Mouse (Mus musculus) limb, embryonic 15.5 days (tissue): Measurements from ENCODE around the gene Cog3. TPM values are rescaled to one million over a fixed set of nuclear protein-coding genes. Genes with fewer than 3 reads are reported as not detected.

Experiments used
- ATAC-seq: fragments of 200-750 bp; cut with Nextera tagmentation; 2 replicates; pipeline ENCODE4 v1.8.0; 2017; ENCODE audit warnings: low read depth, moderate TSS enrichment; ENCODE audit not compliant: insufficient number of reproducible peaks, low FRiP score, low TSS enrichment
- H3K27ac ChIP-seq: fragments of 300-500 bp; sonication (generic); 2 replicates; pipeline ENCODE4 v1.5.1; 2015; ENCODE audit warnings: moderate library complexity, mild to moderate bottlenecking, inconsistent platforms
- H3K27me3 ChIP-seq: fragments of 300-500 bp; sonication (generic); 2 replicates; pipeline ENCODE4 v1.6.1; 2015; ENCODE audit warnings: inconsistent platforms
- H3K36me3 ChIP-seq: fragments of 300-500 bp; sonication (generic); 2 replicates; pipeline ENCODE4 v1.6.1; 2015; ENCODE audit warnings: inconsistent platforms
- H3K4me1 ChIP-seq: fragments of 300-500 bp; sonication (generic); 2 replicates; pipeline ENCODE4 v1.6.1; 2015; ENCODE audit warnings: inconsistent platforms
- H3K4me2 ChIP-seq: fragments of 300-500 bp; sonication (generic); 2 replicates; pipeline ENCODE4 v1.6.1; 2015; ENCODE audit warnings: mild to moderate bottlenecking, inconsistent platforms
- H3K4me3 ChIP-seq: fragments of 300-500 bp; sonication (generic); 2 replicates; pipeline ENCODE4 v1.5.1; 2015; ENCODE audit warnings: mild to moderate bottlenecking, inconsistent platforms
- H3K9ac ChIP-seq: fragments of 300-500 bp; sonication (generic); 2 replicates; pipeline ENCODE4 v1.6.1; 2015; ENCODE audit warnings: inconsistent platforms
- H3K9me3 ChIP-seq: fragments of 300-500 bp; sonication (generic); 2 replicates; pipeline ENCODE4 v1.6.1; 2016; ENCODE audit warnings: inconsistent platforms
- WGBS: fragments of 180-500 bp; shearing (Covaris S2); methylation state at CpG from one replicate; pipeline ENCODE4 v1.1.7; 2015; 5-methylcytosine and 5-hydroxymethylcytosine counted together
- polyA plus RNA-seq: library from polyadenylated mRNA; unstranded; fragments of >200 nt; fragmentation: Nextera tagmentation; extraction: Ambion mirVana; gene quantifications from 2 replicates; pipeline ENCODE4 v1.2.1, GENCODE M21; 2015

Gene Cog3
- polyA plus RNA-seq, 1 experiment from 2014 or later, result 22.3 TPM

GRCm38 (mm10) chr14:75720121-75720520 is 34.2 kb downstream of the Cog3 start:
- no peak for ATAC-seq

GRCm38 (mm10) chr14:75716410-75716809 is 37.9 kb downstream of the Cog3 start:
- Histone ChIP-seq H3K4me3 (no peak overlapping the region), H3K9ac (no peak overlapping the region), H3K9me3 (no peaks in the 10 kb centered on the region), H3K36me3 (peaks cover 80% of the 10 kb centered on the region), H3K4me1 (no peaks in the 10 kb centered on the region), H3K27me3 (no peaks in the 10 kb centered on the region), H3K27ac (no peak overlapping the region), H3K4me2 (no peak overlapping the region)
- ATAC-seq, result no peak
- 90% methylated on average over 4 of the region's 4 CpGs for WGBS

More at GRCm38 (mm10) chr14:75720121-75720520, 34.2 kb downstream of the Cog3 start:
- H3K4me1 ChIP-seq, result no peaks in the 10 kb centered on the region
- H3K9me3 ChIP-seq, result no peaks in the 10 kb centered on the region
- H3K27ac ChIP-seq, result no peak overlapping the region
- no peaks in the 10 kb centered on the region for H3K27me3 ChIP-seq
- 92% methylated on average over 5 of the region's 5 CpGs for WGBS
- no peak overlapping the region for H3K4me3 ChIP-seq
- peaks cover 78% of the 10 kb centered on the region for H3K36me3 ChIP-seq
- H3K9ac ChIP-seq, result no peak overlapping the region
- no peak overlapping the region for H3K4me2 ChIP-seq

DNA sequence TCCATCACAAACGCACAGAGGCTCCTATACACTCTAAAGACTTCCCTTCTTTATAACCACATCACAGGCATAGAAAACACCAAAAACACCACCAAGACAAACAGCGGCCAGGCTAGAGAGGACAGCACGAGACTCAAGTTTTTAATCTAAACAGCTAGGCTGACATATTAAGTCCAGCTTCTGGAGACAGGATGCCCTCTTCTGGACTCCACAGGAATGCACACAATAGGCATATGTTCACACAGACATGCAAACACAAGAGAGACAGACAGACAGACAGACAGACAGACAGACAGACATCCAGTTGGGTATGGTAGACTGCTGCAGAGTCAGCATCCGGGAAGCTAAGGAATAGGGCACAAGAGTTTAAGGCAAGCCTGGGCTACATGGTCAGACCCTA is 40.7 kb downstream of the Cog3 start:
- no peak overlapping the region for H3K9ac ChIP-seq
- H3K27ac ChIP-seq, result no peak overlapping the region
- no peak overlapping the region for H3K4me2 ChIP-seq
- ATAC-seq, result no peak
- peaks cover 85% of the 10 kb centered on the region for H3K36me3 ChIP-seq
- WGBS, result 83% methylated on average over 4 of the region's 4 CpGs
- H3K4me1 ChIP-seq, result no peaks in the 10 kb centered on the region
- no peak overlapping the region for H3K4me3 ChIP-seq
- H3K27me3 ChIP-seq, result no peaks in the 10 kb centered on the region
- no peaks in the 10 kb centered on the region for H3K9me3 ChIP-seq

- Histone ChIP-seq H3K4me3 (no peak overlapping the region), H3K27me3 (no peaks in the 10 kb centered on the region), H3K4me1 (no peaks in the 10 kb centered on the region), H3K36me3 (peaks cover 82% of the 10 kb centered on the region), H3K9ac (no peak overlapping the region), H3K4me2 (no peak overlapping the region), H3K27ac (no peak overlapping the region), H3K9me3 (no peaks in the 10 kb centered on the region)
- no peak for ATAC-seq
- WGBS, result 66% methylated on average over 5 of the region's 5 CpGs
Observed at GRCm38 (mm10) chr14:75712687-75713086, 41.6 kb downstream of the Cog3 start.

GRCm38 (mm10) chr14:75711731-75712130 is 42.6 kb downstream of the Cog3 start:
- H3K4me1 ChIP-seq, result no peaks in the 10 kb centered on the region
- no peak overlapping the region for H3K27ac ChIP-seq
- no peak overlapping the region for H3K4me2 ChIP-seq
- no peaks in the 10 kb centered on the region for H3K9me3 ChIP-seq
- 96% methylated on average over 3 of the region's 3 CpGs for WGBS
- H3K9ac ChIP-seq, result no peak overlapping the region
- ATAC-seq, result no peak
- no peak overlapping the region for H3K4me3 ChIP-seq
- no peaks in the 10 kb centered on the region for H3K27me3 ChIP-seq
- H3K36me3 ChIP-seq, result peaks cover 78% of the 10 kb centered on the region

DNA sequence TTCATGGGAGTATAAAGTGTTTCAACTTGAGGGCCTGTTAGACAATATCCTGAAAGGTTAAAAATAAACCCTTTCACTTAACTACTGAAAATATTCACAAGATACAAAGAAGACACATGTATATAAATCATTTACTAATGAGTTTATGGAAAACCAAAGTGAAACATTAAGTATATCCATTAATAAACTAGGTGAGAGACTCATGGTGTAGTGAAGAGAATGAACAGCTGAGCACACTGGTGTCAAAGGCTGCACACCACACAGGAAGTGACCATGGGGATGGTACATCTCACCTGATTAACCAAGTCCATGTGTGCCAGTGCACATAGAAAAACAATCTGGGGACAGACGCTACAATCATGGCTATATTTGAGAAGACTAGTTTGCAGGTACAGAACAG is 45.3 kb downstream of the Cog3 start:
- no peak overlapping the region for H3K27ac ChIP-seq
- H3K4me2 ChIP-seq, result no peak overlapping the region
- no peaks in the 10 kb centered on the region for H3K9me3 ChIP-seq
- WGBS, result 88% methylated on average over 1 of the region's 1 CpGs
- H3K9ac ChIP-seq, result no peak overlapping the region
- H3K4me3 ChIP-seq, result no peak overlapping the region
- H3K36me3 ChIP-seq, result peaks cover 80% of the 10 kb centered on the region
- ATAC-seq, result no peak
- no peaks in the 10 kb centered on the region for H3K4me1 ChIP-seq
- H3K27me3 ChIP-seq, result no peaks in the 10 kb centered on the region

- Histone ChIP-seq H3K27me3 (no peaks in the 10 kb centered on the region), H3K4me1 (no peaks in the 10 kb centered on the region), H3K9ac (no peak overlapping the region), H3K27ac (no peak overlapping the region), H3K36me3 (peaks cover 83% of the 10 kb centered on the region), H3K4me2 (no peak overlapping the region), H3K9me3 (no peaks in the 10 kb centered on the region), H3K4me3 (no peak overlapping the region)
- 72% methylated on average over 7 of the region's 7 CpGs for WGBS
- no peak for ATAC-seq
Observed at GRCm38 (mm10) chr14:75707771-75708170, 46.5 kb downstream of the Cog3 start.

DNA sequence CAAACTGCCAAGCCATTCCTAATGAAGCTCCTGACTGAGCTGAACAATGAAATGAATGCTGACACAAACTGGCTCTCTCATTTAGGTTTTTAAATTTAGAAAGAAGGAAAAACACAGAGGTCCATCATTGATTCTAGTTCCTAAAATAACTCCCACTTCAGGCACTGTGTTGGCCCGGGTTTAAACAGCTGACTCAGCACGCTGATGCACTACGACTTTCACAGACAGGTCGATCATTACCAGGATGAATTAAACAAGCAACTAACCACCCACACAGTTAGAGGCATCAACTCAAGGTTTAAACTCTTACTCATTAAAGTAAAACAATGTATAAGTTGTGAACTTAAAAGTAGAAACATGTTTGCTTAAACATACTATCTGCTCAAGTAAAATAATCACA is 47.7 kb downstream of the Cog3 start:
- Histone ChIP-seq H3K27ac (no peak overlapping the region), H3K36me3 (peaks cover 80% of the 10 kb centered on the region), H3K9me3 (no peaks in the 10 kb centered on the region), H3K27me3 (no peaks in the 10 kb centered on the region), H3K4me1 (no peaks in the 10 kb centered on the region), H3K4me2 (no peak overlapping the region), H3K9ac (no peak overlapping the region), H3K4me3 (no peak overlapping the region)
- 86% methylated on average over 4 of the region's 4 CpGs for WGBS
- ATAC-seq, result no peak

DNA sequence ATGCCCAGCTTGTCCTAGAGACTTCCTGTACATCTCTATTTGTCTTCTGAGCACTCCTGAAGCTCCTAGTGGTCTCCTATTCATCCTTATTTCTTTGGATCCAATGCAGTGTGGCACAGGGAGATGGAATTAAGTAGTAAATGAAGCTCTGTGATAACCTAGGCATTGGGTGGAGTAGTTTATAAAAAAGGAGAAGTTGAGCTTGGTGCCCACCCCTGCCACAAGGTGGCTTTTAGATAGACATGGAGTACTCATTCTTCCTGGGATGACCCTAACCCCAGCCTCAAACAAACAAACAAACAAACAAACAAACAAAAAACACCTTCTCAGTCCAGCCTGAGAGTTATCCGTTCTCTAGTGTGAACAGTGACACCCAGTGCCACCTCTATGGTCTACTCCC is 56.4 kb downstream of the Cog3 start:
- H3K36me3 ChIP-seq, result peaks cover 14% of the 10 kb centered on the region
- no peaks in the 10 kb centered on the region for H3K9me3 ChIP-seq
- H3K9ac ChIP-seq, result no peak overlapping the region
- WGBS, result 60% methylated on average over 1 of the region's 1 CpGs
- ATAC-seq, result no peak
- no peak overlapping the region for H3K4me2 ChIP-seq
- no peaks in the 10 kb centered on the region for H3K4me1 ChIP-seq
- no peaks in the 10 kb centered on the region for H3K27me3 ChIP-seq
- no peak overlapping the region for H3K27ac ChIP-seq
- no peak overlapping the region for H3K4me3 ChIP-seq

DNA sequence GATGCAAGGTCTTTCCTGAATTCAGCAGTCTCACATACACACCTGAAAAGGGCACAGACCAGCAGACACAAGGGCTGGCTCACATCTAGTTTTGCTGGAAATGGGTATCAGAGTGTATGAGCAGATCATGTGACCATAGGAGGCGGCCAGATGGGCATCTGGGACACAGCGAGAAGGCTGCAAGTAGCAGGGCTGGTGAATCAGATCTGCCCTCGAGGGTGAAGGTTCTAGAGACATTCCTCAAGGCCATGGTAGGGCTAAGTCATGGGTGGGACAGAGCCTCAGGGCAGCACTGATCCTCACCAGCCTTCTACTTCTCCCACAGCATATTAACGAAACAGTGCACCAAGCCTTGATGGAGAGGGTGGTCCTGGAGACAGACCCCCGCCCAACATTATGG is 58.2 kb downstream of the Cog3 start:
- peaks cover 1% of the 10 kb centered on the region for H3K36me3 ChIP-seq
- no peak overlapping the region for H3K4me2 ChIP-seq
- no peaks in the 10 kb centered on the region for H3K4me1 ChIP-seq
- H3K27me3 ChIP-seq, result no peaks in the 10 kb centered on the region
- H3K9ac ChIP-seq, result no peak overlapping the region
- ATAC-seq, result no peak
- H3K27ac ChIP-seq, result no peak overlapping the region; the same call in 1 of the 2 replicates
- no peak overlapping the region for H3K4me3 ChIP-seq
- WGBS, result 74% methylated on average over 5 of the region's 5 CpGs
- no peaks in the 10 kb centered on the region for H3K9me3 ChIP-seq

DNA sequence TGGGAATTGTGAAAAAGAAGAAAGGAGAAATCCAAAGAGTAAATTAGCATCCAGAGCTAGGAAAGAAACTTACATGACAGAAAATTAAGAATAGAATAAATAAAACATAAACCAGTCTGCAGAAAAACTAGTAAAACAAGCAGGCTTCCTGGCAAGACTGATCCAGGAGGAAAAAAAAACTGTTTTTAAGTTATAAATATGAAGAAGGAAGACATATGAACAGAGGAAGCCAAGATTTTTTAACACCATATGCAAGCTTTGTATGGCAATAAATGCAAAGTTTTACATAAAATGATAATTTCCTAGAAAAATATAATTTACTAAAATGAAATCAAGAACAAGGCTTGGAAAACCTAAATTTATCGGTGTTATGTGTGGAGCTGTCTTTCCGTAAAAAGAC is 63.9 kb downstream of the Cog3 start:
- H3K4me2 ChIP-seq, result no peak overlapping the region
- H3K36me3 ChIP-seq, result no peaks in the 10 kb centered on the region
- H3K27ac ChIP-seq, result no peak overlapping the region
- no peak for ATAC-seq
- no peaks in the 10 kb centered on the region for H3K4me1 ChIP-seq
- no peaks in the 10 kb centered on the region for H3K9me3 ChIP-seq
- no peak overlapping the region for H3K4me3 ChIP-seq
- 91% methylated on average over 2 of the region's 2 CpGs for WGBS
- no peak overlapping the region for H3K9ac ChIP-seq
- H3K27me3 ChIP-seq, result no peaks in the 10 kb centered on the region

DNA sequence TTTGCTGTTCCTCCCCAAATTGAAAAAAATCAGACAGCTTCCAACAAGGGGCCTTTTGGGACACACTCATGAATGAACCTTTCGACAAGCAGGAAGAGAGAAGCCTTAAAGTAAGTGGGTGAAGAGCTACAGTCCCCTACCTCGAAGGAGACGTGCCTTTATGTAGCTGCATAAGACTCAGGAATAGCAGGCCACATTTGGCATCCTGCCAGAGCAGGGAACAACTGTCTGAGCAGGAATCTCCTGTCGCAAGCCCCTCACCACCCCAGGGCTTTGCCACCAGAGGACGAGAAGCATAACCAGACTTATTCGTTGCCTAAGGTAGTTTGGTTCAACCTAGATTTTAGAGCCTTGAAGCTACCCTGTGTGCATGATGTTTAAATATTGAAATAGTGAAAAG is 78.0 kb downstream of the Cog3 start:
- Histone ChIP-seq H3K9ac (no peak overlapping the region), H3K27me3 (no peaks in the 10 kb centered on the region), H3K4me3 (no peak overlapping the region), H3K9me3 (no peaks in the 10 kb centered on the region), H3K4me2 (no peak overlapping the region), H3K36me3 (no peaks in the 10 kb centered on the region), H3K27ac (no peak overlapping the region), H3K4me1 (no peaks in the 10 kb centered on the region)
- ATAC-seq, result no peak
- 32% methylated on average over 6 of the region's 6 CpGs for WGBS

- H3K27me3 ChIP-seq, result no peaks in the 10 kb centered on the region
- WGBS, result 73% methylated on average over 1 of the region's 1 CpGs
- H3K4me3 ChIP-seq, result no peak overlapping the region
- H3K9me3 ChIP-seq, result no peaks in the 10 kb centered on the region
- H3K9ac ChIP-seq, result no peak overlapping the region
- H3K27ac ChIP-seq, result no peak overlapping the region
- no peaks in the 10 kb centered on the region for H3K36me3 ChIP-seq
- ATAC-seq, result no peak
- no peak overlapping the region for H3K4me2 ChIP-seq
- no peaks in the 10 kb centered on the region for H3K4me1 ChIP-seq
Observed at GRCm38 (mm10) chr14:75669085-75669645, 85.2 kb downstream of the Cog3 start.
